Mouse (Mus musculus) thymus, adult 2 months (tissue): Measurements from ENCODE around the gene Dagla.

Experiments
- CTCF ChIP-seq: fragments of 200-500 bp; IDR thresholded peaks from 2 replicates; pipeline ENCODE4 v1.5.1; 2012; ENCODE audit warnings: mild to moderate bottlenecking, control low read depth, low read length, moderate library complexity, borderline replicate concordance; ENCODE audit not compliant: control insufficient read depth, poor library complexity, insufficient read depth; ENCODE audit errors: extremely low read depth
- POLR2A ChIP-seq: fragments of 200-500 bp; IDR thresholded peaks from 2 replicates; pipeline ENCODE4 v1.6.1; 2012; ENCODE audit warnings: mild to moderate bottlenecking, low read length, control low read depth, moderate library complexity; ENCODE audit not compliant: control insufficient read depth, poor library complexity, insufficient read depth; ENCODE audit errors: extremely low read depth

GRCm38 (mm10) chr19:10305640-10306039 is 963 bp upstream of the Dagla start:
- TF ChIP-seq CTCF, result no peak
- no peak for TF ChIP-seq POLR2A
